Mouse (Mus musculus): ENCODE measurements around the gene Ces3b.
"Not testable (repeated sequence)": the region's sequence is repeated elsewhere in the genome, so short reads cannot be mapped to it uniquely, and the experiment has no call there.

Gene Ces3b

GRCm38 (mm10) chr8:105083449-105084050, at the start of gene Ces3b:
TSS of gene Ces3b (plus strand) at chr8:105083753.
- no peak for DNase-seq (ENCODE audit: low spot score)

- no peak for DNase-seq (ENCODE audit: low spot score)
These were observed 40.0 kb upstream of the Ces3b start for GRCm38 (mm10) chr8:105043510-105043909.

GRCm38 (mm10) chr8:105045824-105046401, 37.6 kb upstream of the Ces3b start:
- no peak for DNase-seq (ENCODE audit: low spot score)

GRCm38 (mm10) chr8:105048371-105048854, 35.1 kb upstream of the Ces3b start, which contains the start of gene Ces3a:
TSS of gene Ces3a (plus strand) at chr8:105048601.
- no peak for DNase-seq (ENCODE audit: low spot score)

- no peak for DNase-seq (ENCODE audit: low spot score)
These were observed 27.3 kb upstream of the Ces3b start for GRCm38 (mm10) chr8:105056211-105056610.

- DNase-seq (ENCODE audit: low spot score): no peak
These were observed 23.5 kb upstream of the Ces3b start for GRCm38 (mm10) chr8:105060056-105060455.

- peak; percentile 76 for DNase-seq (ENCODE audit: low spot score)
These were observed 16.8 kb upstream of the Ces3b start for GRCm38 (mm10) chr8:105066761-105067160.

GRCm38 (mm10) chr8:105067905-105068304, 15.6 kb upstream of the Ces3b start:
- not testable (repeated sequence) for DNase-seq (ENCODE audit: low spot score)

GRCm38 (mm10) chr8:105068971-105069370, 14.6 kb upstream of the Ces3b start:
- no peak for DNase-seq (ENCODE audit: low spot score)

GRCm38 (mm10) chr8:105076601-105077000, 7.0 kb upstream of the Ces3b start:
- DNase-seq (ENCODE audit: low spot score): peak; percentile 29

- no peak for DNase-seq (ENCODE audit: low spot score)
These were observed 6.5 kb upstream of the Ces3b start for GRCm38 (mm10) chr8:105077071-105077470.

GRCm38 (mm10) chr8:105078591-105078990, 5.0 kb upstream of the Ces3b start:
- DNase-seq (ENCODE audit: low spot score): no peak

GRCm38 (mm10) chr8:105080814-105081336, 2.7 kb upstream of the Ces3b start:
- no peak for DNase-seq (ENCODE audit: low spot score)

- DNase-seq (ENCODE audit: low spot score): not testable (repeated sequence)
These were observed 4.6 kb downstream of the Ces3b start for GRCm38 (mm10) chr8:105088166-105088565.

- DNase-seq (ENCODE audit: low spot score): no peak
These were observed 5.0 kb downstream of the Ces3b start for GRCm38 (mm10) chr8:105088581-105088980.

- no peak for DNase-seq (ENCODE audit: low spot score)
These were observed 10.4 kb downstream of the Ces3b start for GRCm38 (mm10) chr8:105093992-105094391.

- not testable (repeated sequence) for DNase-seq (ENCODE audit: low spot score)
These were observed 18.7 kb downstream of the Ces3b start for GRCm38 (mm10) chr8:105102101-105102785.

- DNase-seq (ENCODE audit: low spot score): not testable (repeated sequence)
These were observed 20.1 kb downstream of the Ces3b start for GRCm38 (mm10) chr8:105103701-105104100.

- peak; percentile 85 for DNase-seq (ENCODE audit: low spot score)
These were observed 20.7 kb downstream of the Ces3b start for GRCm38 (mm10) chr8:105104220-105104619.

GRCm38 (mm10) chr8:105129864-105130263, 46.3 kb downstream of the Ces3b start:
- DNase-seq (ENCODE audit: low spot score): no peak

GRCm38 (mm10) chr8:105131509-105131908, 48.0 kb downstream of the Ces3b start, which contains the start of gene Ces4a:
TSS of gene Ces4a (plus strand) at chr8:105131800.
- no peak for DNase-seq (ENCODE audit: low spot score)

- DNase-seq (ENCODE audit: low spot score): peak; percentile 36
These were observed 54.9 kb downstream of the Ces3b start for GRCm38 (mm10) chr8:105138423-105138822.

GRCm38 (mm10) chr8:105142395-105142794, 58.8 kb downstream of the Ces3b start:
- no peak for DNase-seq (ENCODE audit: low spot score)

Data from yolk sac, embryonic 10.5 days (tissue).